10 mouse cellular contexts compared by ENCODE assay signal in genomic region chr10:23815168-23815567, GRCm38 (mm10). TPM values are rescaled to one million over a fixed set of nuclear protein-coding genes. Genes with fewer than 3 reads are reported as not detected.
A peak's percentile ranks its signal among the peaks of the same experiment; 100 is the strongest.
DNase-seq lines count a peak whose midpoint lies in the region; TF ChIP-seq lines count a peak whose summit lies in the region.
"Had no signal": no experiment of that assay in that cellular context is flagged by ENCODE, and none has a peak within 500 bp of the region (broad histone marks: within the 10 kb centered on the region; RNA-seq: fewer than 3 reads in every experiment).

No protein-coding gene starts in this region.

- H3K4me3 ChIP-seq in gastrocnemius, adult 2 months = no peak overlapping the region
- H3K4me3 ChIP-seq in lung, adult 2 months (replicated peaks; ENCODE audit: extremely low read depth, low read depth, low read length) = no peak overlapping the region
- H3K4me3 ChIP-seq: erythroblast, embryonic 14.5 days; stomach, embryonic 15.5 days had no signal

- 46% methylated on average over 1 of the region's 1 CpGs for WGBS in lung, adult 2 months

- peak; percentile 99 for TF ChIP-seq CTCF in gastrocnemius, adult 2 months (IDR thresholded peaks at IDR 0.05)
- TF ChIP-seq CTCF in lung, adult 2 months (IDR thresholded peaks at IDR 0.05; ENCODE audit: insufficient read depth, low read length) = no peak

- no peak overlapping the region for H3K27ac ChIP-seq in gastrocnemius, adult 2 months
- H3K27ac ChIP-seq: stomach, embryonic 15.5 days had no signal

- DNase-seq in 416B (ENCODE audit: low read depth) (peak; percentile 76), NIH3T3 (ENCODE audit: low read depth) (peak; percentile 90)
- peak; percentile 89 to 94 for DNase-seq in cerebellum, postnatal 10 days
- DNase-seq in gastrocnemius, adult 2 months = peak; percentile 73
- DNase-seq in kidney, postnatal 10 days = peak; percentile 89
- DNase-seq in lung, adult 2 months = peak; percentile 71
- DNase-seq in ovary, postnatal 36 days (ENCODE audit: low spot score) = peak; percentile 68
- DNase-seq in thymus, postnatal 36 days = peak; percentile 40 to 60

- TF ChIP-seq POLR2A in lung, adult 2 months (IDR thresholded peaks at IDR 0.05; ENCODE audit: borderline replicate concordance, extremely low read depth, low read depth, low read length) = no peak

- no peaks in the 10 kb centered on the region; the same call in 1 of the 2 replicates for H3K4me1 ChIP-seq in lung, adult 2 months (ENCODE audit: control insufficient read depth, insufficient read depth, low read length)
- H3K4me1 ChIP-seq: stomach, embryonic 15.5 days had no signal

- intact Hi-C loops in gastrocnemius, adult 2 months (cut with DNase I) = loop anchor here (2.0 kb wide), 1 partner anchor 266 kb away; no protein-coding TSS in a partner anchor

RNA-seq across cellular contexts. Expression of gene Slc18b1, which starts 18.4 kb away (rescaled TPM):
- total RNA-seq in gastrocnemius, adult 2 months (2021) = 1 to 10 TPM; 5.5 to 6.2 TPM
- polyA plus RNA-seq in lung, adult 2 months (2012; rRNA removed) = 8.1 and 10.3 TPM in 2 replicates

RNA-seq across cellular contexts. Expression of gene Rps12, which starts 28.1 kb away (rescaled TPM):
- 100 to 1,000 TPM; 215 to 230 TPM for total RNA-seq in gastrocnemius, adult 2 months (2021)
- polyA plus RNA-seq in lung, adult 2 months (2012; rRNA removed) = 907 and 1,065 TPM in 2 replicates

RNA-seq across cellular contexts. Expression of gene Vnn3, which starts 36.1 kb away (rescaled TPM):
- total RNA-seq in gastrocnemius, adult 2 months (2021) = not detected
- 4.3 and 4.8 TPM in 2 replicates for polyA plus RNA-seq in lung, adult 2 months (2012; rRNA removed)
- polyA plus RNA-seq: erythroblast, embryonic 14.5 days had no signal
